Mouse (Mus musculus) MEL (cell line): ENCODE data around the gene Spsb2. TPM values are rescaled to one million over a fixed set of nuclear protein-coding genes. Genes with fewer than 3 reads are reported as not detected.

Source experiments
- DNase-seq: peaks from one replicate; pipeline ENCODE4 v3.0.0; 2011; ENCODE audit warnings: low read depth, low spot score
- H3K27ac ChIP-seq: 2 replicates; pipeline ENCODE4 v1.5.1; 2012; ENCODE audit warnings: low read depth, mild to moderate bottlenecking, control low read depth, low read length, moderate library complexity; ENCODE audit not compliant: control insufficient read depth
- H3K27me3 ChIP-seq, 2 experiments: fragments of 150-350 bp in 1 of 2; sonication (generic) in 1 of 2; 2 replicates each; pipeline ENCODE4 v1.6.1; 2012; ENCODE audit warnings: low read length in 2 of 2, mild to moderate bottlenecking in 2 of 2, improper control_type of control experiment in 1 of 2, moderate library complexity in 1 of 2; ENCODE audit not compliant: insufficient read depth in 2 of 2, control insufficient read depth in 1 of 2
- H3K36me3 ChIP-seq, 2 experiments: 2 replicates each; pipeline ENCODE4 v1.6.1; 2012 to 2014; ENCODE audit warnings: low read length in 2 of 2, improper control_type of control experiment in 1 of 2, inconsistent platforms in 1 of 2, mild to moderate bottlenecking in 1 of 2; ENCODE audit not compliant: insufficient read depth in 2 of 2, control insufficient read depth in 1 of 2
- H3K4me1 ChIP-seq, 2 experiments: fragments of 150-350 bp in 1 of 2; sonication (generic) in 1 of 2; 2 replicates each; pipeline ENCODE4 v1.6.1; 2012; ENCODE audit warnings: low read length in 2 of 2, improper control_type of control experiment in 1 of 2, mild to moderate bottlenecking in 1 of 2; ENCODE audit not compliant: insufficient read depth in 2 of 2, control insufficient read depth in 1 of 2
- H3K4me3 ChIP-seq, 2 experiments: fragments of 150-350 bp in 1 of 2; sonication (generic) in 1 of 2; 2 replicates each; pipeline ENCODE4 v1.5.1; 2012; ENCODE audit warnings: low read depth in 2 of 2, low read length in 2 of 2, mild to moderate bottlenecking in 2 of 2, moderate library complexity in 2 of 2, control low read depth in 1 of 2, improper control_type of control experiment in 1 of 2; ENCODE audit not compliant: control insufficient read depth in 1 of 2, insufficient read depth in 1 of 2
- H3K79me2 ChIP-seq: 2 replicates; pipeline ENCODE4 v1.6.1; 2012; ENCODE audit warnings: mild to moderate bottlenecking, low read length, moderate library complexity; ENCODE audit not compliant: control insufficient read depth, poor library complexity, insufficient read depth
- H3K9ac ChIP-seq: 2 replicates; pipeline ENCODE4 v1.6.1; 2012; ENCODE audit warnings: low read depth, mild to moderate bottlenecking, control low read depth, low read length, moderate library complexity; ENCODE audit not compliant: control insufficient read depth, poor library complexity, severe bottlenecking
- H3K9me3 ChIP-seq: fragments of 150-350 bp; sonication (generic); replicated peaks from 2 replicates; pipeline ENCODE4 v1.6.1; 2012; ENCODE audit warnings: mild to moderate bottlenecking, low read length, improper control_type of control experiment, moderate library complexity; ENCODE audit not compliant: insufficient read depth
- BHLHE40 ChIP-seq: IDR thresholded peaks from 2 replicates; pipeline ENCODE4 v1.6.1; 2012; ENCODE audit warnings: low read depth, mild to moderate bottlenecking, inconsistent platforms, low read length, improper control_type of control experiment, borderline replicate concordance
- CHD1 ChIP-seq: IDR thresholded peaks from 2 replicates; pipeline ENCODE4 v1.6.1; 2012; ENCODE audit warnings: low read depth, mild to moderate bottlenecking, inconsistent platforms, low read length, improper control_type of control experiment
- CTCF ChIP-seq, 3 experiments: IDR thresholded peaks in 2 of 3; conservative IDR thresholded peaks in 1 of 3; 2 replicates each; pipeline ENCODE4 v1.5.1; 2011 to 2012; ENCODE audit warnings: low read length in 3 of 3, low read depth in 2 of 3, mild to moderate bottlenecking in 2 of 3, improper control_type of control experiment in 1 of 3, inconsistent platforms in 1 of 3, mixed read lengths in 1 of 3, moderate library complexity in 1 of 3; ENCODE audit not compliant: control insufficient read depth in 1 of 3, insufficient read depth in 1 of 3, poor library complexity in 1 of 3, severe bottlenecking in 1 of 3
- E2F4 ChIP-seq: IDR thresholded peaks from 2 replicates; pipeline ENCODE4 v1.6.1; 2011; ENCODE audit warnings: low read depth, low read length, improper control_type of control experiment, borderline replicate concordance
- ETS1 ChIP-seq: IDR thresholded peaks from 2 replicates; pipeline ENCODE4 v1.6.1; 2012; ENCODE audit warnings: low read depth, mild to moderate bottlenecking, inconsistent platforms, low read length, improper control_type of control experiment, moderate library complexity
- GABPA ChIP-seq: IDR thresholded peaks from 2 replicates; pipeline ENCODE4 v1.6.1; 2012; ENCODE audit warnings: low read depth, mild to moderate bottlenecking, inconsistent platforms, low read length, improper control_type of control experiment, moderate library complexity
- HCFC1 ChIP-seq: IDR thresholded peaks from 2 replicates; pipeline ENCODE4 v1.6.1; 2012; ENCODE audit warnings: low read depth, mild to moderate bottlenecking, inconsistent platforms, low read length, improper control_type of control experiment, moderate library complexity
- JUND ChIP-seq: IDR thresholded peaks from 2 replicates; pipeline ENCODE4 v1.6.1; 2011; ENCODE audit warnings: low read depth, mild to moderate bottlenecking, improper control_type of control experiment, low read length
- KAT2A ChIP-seq: conservative IDR thresholded peaks from 2 replicates; pipeline ENCODE4 v1.6.1; 2012; ENCODE audit warnings: low read depth, low read length, improper control_type of control experiment, inconsistent platforms
- MAX ChIP-seq: IDR thresholded peaks from 2 replicates; pipeline ENCODE4 v1.6.1; 2011; ENCODE audit warnings: low read length, improper control_type of control experiment
- MEF2A ChIP-seq: IDR thresholded peaks from 2 replicates; pipeline ENCODE4 v1.6.1; 2014; ENCODE audit warnings: low read depth, mild to moderate bottlenecking, inconsistent platforms, low read length, improper control_type of control experiment; ENCODE audit not compliant: poor library complexity, insufficient replicate concordance, severe bottlenecking; ENCODE audit errors: extremely low read depth
- NRF1 ChIP-seq: IDR thresholded peaks from 2 replicates; pipeline ENCODE4 v1.6.1; 2014; ENCODE audit warnings: low read depth, mild to moderate bottlenecking, inconsistent platforms, low read length, improper control_type of control experiment, moderate library complexity; ENCODE audit not compliant: poor library complexity, insufficient read depth, severe bottlenecking
- POLR2AphosphoS2 ChIP-seq: IDR thresholded peaks from 2 replicates; pipeline ENCODE4 v1.6.1; 2011; ENCODE audit warnings: low read length, improper control_type of control experiment
- RAD21 ChIP-seq: IDR thresholded peaks from 2 replicates; pipeline ENCODE4 v1.6.1; 2011; ENCODE audit warnings: mild to moderate bottlenecking, low read depth, low read length, improper control_type of control experiment
- SMC3 ChIP-seq: IDR thresholded peaks from 2 replicates; pipeline ENCODE4 v1.6.1; 2011; ENCODE audit warnings: low read depth, low read length, improper control_type of control experiment
- TAL1 ChIP-seq: IDR thresholded peaks from 2 replicates; pipeline ENCODE4 v1.6.1; 2012; ENCODE audit warnings: mild to moderate bottlenecking, inconsistent platforms, low read length, moderate library complexity, mixed read lengths
- TCF12 ChIP-seq: IDR thresholded peaks from 2 replicates; pipeline ENCODE4 v1.6.1; 2014; ENCODE audit warnings: low read depth, mild to moderate bottlenecking, inconsistent platforms, low read length, improper control_type of control experiment, moderate library complexity
- USF1 ChIP-seq: IDR thresholded peaks from 2 replicates; pipeline ENCODE4 v1.6.1; 2014; ENCODE audit warnings: low read depth, mild to moderate bottlenecking, inconsistent platforms, low read length, improper control_type of control experiment, moderate library complexity
- ZC3H11A ChIP-seq: IDR thresholded peaks from 2 replicates; pipeline ENCODE4 v1.6.1; 2012; ENCODE audit warnings: low read depth, mild to moderate bottlenecking, inconsistent platforms, low read length, improper control_type of control experiment
- polyA plus RNA-seq, 2 experiments: library from polyadenylated mRNA; stranded (reverse) in 1 of 2; unstranded in 1 of 2; fragments of >175 nt in 1 of 2; fragments of >200 nt in 1 of 2; gene quantifications; 2 replicates each; pipeline versions ENCODE4 v1.2.1 to v1.2.4; 2012; ENCODE audit warnings: low replicate concordance in 2 of 2, low read depth in 1 of 2; ENCODE audit not compliant: insufficient read length in 2 of 2, insufficient read depth in 1 of 2, missing spikeins in 1 of 2
- total RNA-seq: library from RNA; depleted of rRNA; stranded (reverse); fragments of 300-350 nt; gene quantifications from 2 replicates; pipeline ENCODE4 v1.2.3, GENCODE M21; 2012; rRNA removed

The Spsb2 gene
- total and polyA plus RNA-seq, 3 experiments = 7.3 to 7.7 TPM; not detected in 1

- Histone ChIP-seq H3K27me3 (peaks cover under 1 to 7% of the 10 kb centered on the region in 2 experiments), H3K79me2 (no peaks in the 10 kb centered on the region), H3K4me1 (peaks cover 0 to 3% of the 10 kb centered on the region in 2 experiments; a peak in 1 of 4 replicates), H3K4me3 (no peak overlapping the region), H3K9ac (no peak overlapping the region), H3K9me3 (no peaks in the 10 kb centered on the region), H3K36me3 (no peaks in the 10 kb centered on the region), H3K27ac (no peak overlapping the region)
- no peak for DNase-seq
- no peak for TF ChIP-seq KAT2A
- TF ChIP-seq HCFC1 = no peak
- TF ChIP-seq POLR2AphosphoS2 = no peak
- no peak for TF ChIP-seq JUND
- TF ChIP-seq TCF12 = no peak
- no peak for TF ChIP-seq MAX
- TF ChIP-seq SMC3 = no peak
- TF ChIP-seq CTCF (IDR thresholded peaks at IDR 0.05 in 2 of 3, conservative IDR thresholded peaks at IDR 0.05 in 1 of 3; ENCODE audit: control insufficient read depth in 1 of 3, insufficient read depth in 1 of 3, low read depth in 2 of 3, low read length in 3 of 3, poor library complexity in 1 of 3, severe bottlenecking in 1 of 3) = no peak
- no peak for TF ChIP-seq E2F4
- no peak for TF ChIP-seq USF1
- TF ChIP-seq GABPA = no peak
These were observed 50.3 kb downstream of the Spsb2 start for GRCm38 (mm10) chr6:124858561-124859318.

GRCm38 (mm10) chr6:124859725-124860124 lies 51.3 kb downstream of the Spsb2 start:
- DNase-seq = peak; percentile 77
- Histone ChIP-seq H3K9me3 (no peaks in the 10 kb centered on the region), H3K4me1 (peaks cover 0 to 3% of the 10 kb centered on the region in 2 experiments; a peak in 2 of 4 replicates), H3K27me3 (peaks cover 4 to 7% of the 10 kb centered on the region in 2 experiments; a peak in 3 of 4 replicates), H3K27ac (no peak overlapping the region), H3K4me3 (no peak overlapping the region), H3K36me3 (no peaks in the 10 kb centered on the region), H3K9ac (no peak overlapping the region), H3K79me2 (no peaks in the 10 kb centered on the region)
- TF ChIP-seq CTCF (IDR thresholded peaks at IDR 0.05 in 2 of 3, conservative IDR thresholded peaks at IDR 0.05 in 1 of 3; ENCODE audit: control insufficient read depth in 1 of 3, insufficient read depth in 1 of 3, low read depth in 2 of 3, low read length in 3 of 3, poor library complexity in 1 of 3, severe bottlenecking in 1 of 3) (peak; percentile 89 to 96 (median 89)), E2F4 (no peak), USF1 (no peak), CHD1 (no peak), ZC3H11A (peak; percentile 83), BHLHE40 (no peak), SMC3 (peak; percentile 90), MEF2A (no peak), RAD21 (peak; percentile 90), MAX (no peak), NRF1 (no peak), TAL1 (no peak), ETS1 (no peak)

Other genes with a start within 250 kb of the Spsb2 start
- not detected in 2 replicates for gene C1rb, start 238.4 kb upstream of the Spsb2 start, total RNA-seq
- gene C1rb, start 238.4 kb upstream of the Spsb2 start, polyA plus RNA-seq = under 1 TPM in 1 of 2 experiments, not detected in 1; 0.03 TPM
- gene C1s2, start 172.6 kb upstream of the Spsb2 start, total RNA-seq = 0.12 and 0.16 TPM in 2 replicates
- under 1 TPM in 1 of 2 experiments, not detected in 1; 0.25 TPM for gene C1s2, start 172.6 kb upstream of the Spsb2 start, polyA plus RNA-seq
- gene Lpcat3, start 145.6 kb upstream of the Spsb2 start, total RNA-seq = 135 and 143 TPM in 2 replicates
- gene Lpcat3, start 145.6 kb upstream of the Spsb2 start, polyA plus RNA-seq = 100 to 1,000 TPM in 1 of 2 experiments, not detected in 1; 337 TPM
- gene Emg1, start 96.5 kb upstream of the Spsb2 start, total RNA-seq = 378 and 391 TPM in 2 replicates
- 100 to 1,000 TPM in 1 of 2 experiments, not detected in 1; 346 TPM for gene Emg1, start 96.5 kb upstream of the Spsb2 start, polyA plus RNA-seq
- gene Phb2, start 96.3 kb upstream of the Spsb2 start, total RNA-seq = 623 and 706 TPM in 2 replicates
- gene Phb2, start 96.3 kb upstream of the Spsb2 start, polyA plus RNA-seq = 100 to 1,000 TPM; 309 to 815 TPM
- 74.1 and 91.9 TPM in 2 replicates for gene Ptpn6, start 69.9 kb upstream of the Spsb2 start, total RNA-seq
- 100 to 1,000 TPM in 1 of 2 experiments, not detected in 1; 184 TPM for gene Ptpn6, start 69.9 kb upstream of the Spsb2 start, polyA plus RNA-seq
- gene Grcc10, start 67.3 kb upstream of the Spsb2 start, total RNA-seq = 41.9 and 57.4 TPM in 2 replicates
- 10 to 100 TPM in 1 of 2 experiments, not detected in 1; 62.9 TPM for gene Grcc10, start 67.3 kb upstream of the Spsb2 start, polyA plus RNA-seq
- gene Gm45234, start 52.6 kb upstream of the Spsb2 start, total RNA-seq = not detected in 2 replicates
- gene Gm45234, start 52.6 kb upstream of the Spsb2 start, polyA plus RNA-seq = under 1 TPM in 1 of 2 experiments, not detected in 1; 0.15 TPM
- gene Atn1, start 52.1 kb upstream of the Spsb2 start, total RNA-seq = 1.6 and 1.7 TPM in 2 replicates
- gene Atn1, start 52.1 kb upstream of the Spsb2 start, polyA plus RNA-seq = 10 to 100 TPM in 1 of 2 experiments, not detected in 1; 43.2 TPM
- gene Eno2, start 39.0 kb upstream of the Spsb2 start, total RNA-seq = 3.2 and 5.5 TPM in 2 replicates
- 10 to 100 TPM in 1 of 2 experiments, not detected in 1; 12.5 TPM for gene Eno2, start 39.0 kb upstream of the Spsb2 start, polyA plus RNA-seq
- gene Lrrc23, start 28.9 kb upstream of the Spsb2 start, total RNA-seq = 0.10 TPM in 1 of 2 replicates, not detected in the other
- gene Lrrc23, start 28.9 kb upstream of the Spsb2 start, polyA plus RNA-seq = under 1 TPM in 1 of 2 experiments, not detected in 1; 0.11 TPM
- 440 and 731 TPM in 2 replicates for gene Tpi1, start 5.6 kb downstream of the Spsb2 start, total RNA-seq
- gene Tpi1, start 5.6 kb downstream of the Spsb2 start, polyA plus RNA-seq = 1,000 to 10,000 TPM in 1 of 2 experiments, 100 to 1,000 TPM in 1; 102 to 1,182 TPM
- 101 and 102 TPM in 2 replicates for gene Usp5, start 20.8 kb downstream of the Spsb2 start, total RNA-seq
- 100 to 1,000 TPM in 1 of 2 experiments, not detected in 1; 129 TPM for gene Usp5, start 20.8 kb downstream of the Spsb2 start, polyA plus RNA-seq
- gene Cdca3, start 20.9 kb downstream of the Spsb2 start, total RNA-seq = 54.5 and 70.0 TPM in 2 replicates
- gene Cdca3, start 20.9 kb downstream of the Spsb2 start, polyA plus RNA-seq = 100 to 1,000 TPM in 1 of 2 experiments, not detected in 1; 185 TPM
- 0.08 TPM in 1 of 2 replicates, not detected in the other for gene Gnb3, start 31.6 kb downstream of the Spsb2 start, total RNA-seq
- gene Gnb3, start 31.6 kb downstream of the Spsb2 start, polyA plus RNA-seq = under 1 TPM in 1 of 2 experiments, not detected in 1; 0.21 TPM
- 0.23 and 0.29 TPM in 2 replicates for gene P3h3, start 49.1 kb downstream of the Spsb2 start, total RNA-seq
- 1 to 10 TPM in 1 of 2 experiments, not detected in 1; 2.1 TPM for gene P3h3, start 49.1 kb downstream of the Spsb2 start, polyA plus RNA-seq
- gene Gpr162, start 55.3 kb downstream of the Spsb2 start, total RNA-seq = 0.08 and 0.20 TPM in 2 replicates
- under 1 TPM in 1 of 2 experiments, not detected in 1; 0.84 TPM for gene Gpr162, start 55.3 kb downstream of the Spsb2 start, polyA plus RNA-seq
- not detected in 2 replicates for gene Cd4, start 79.6 kb downstream of the Spsb2 start, total RNA-seq
- not detected for gene Cd4, start 79.6 kb downstream of the Spsb2 start, polyA plus RNA-seq
- 0.16 and 0.35 TPM in 2 replicates for gene Lag3, start 103.0 kb downstream of the Spsb2 start, total RNA-seq
- gene Lag3, start 103.0 kb downstream of the Spsb2 start, polyA plus RNA-seq = 1 to 10 TPM in 1 of 2 experiments, not detected in 1; 1.3 TPM
- 19.8 and 31.8 TPM in 2 replicates for gene Ptms, start 111.4 kb downstream of the Spsb2 start, total RNA-seq
- 100 to 1,000 TPM in 1 of 2 experiments, not detected in 1; 177 TPM for gene Ptms, start 111.4 kb downstream of the Spsb2 start, polyA plus RNA-seq
- gene Mlf2, start 122.7 kb downstream of the Spsb2 start, total RNA-seq = 133 and 154 TPM in 2 replicates
- 100 to 1,000 TPM in 1 of 2 experiments, not detected in 1; 340 TPM for gene Mlf2, start 122.7 kb downstream of the Spsb2 start, polyA plus RNA-seq
- 75.1 and 85.0 TPM in 2 replicates for gene Cops7a, start 156.9 kb downstream of the Spsb2 start, total RNA-seq
- gene Cops7a, start 156.9 kb downstream of the Spsb2 start, polyA plus RNA-seq = 100 to 1,000 TPM in 1 of 2 experiments, not detected in 1; 150 TPM
- 0.19 and 0.33 TPM in 2 replicates for gene Pianp, start 188.0 kb downstream of the Spsb2 start, total RNA-seq
- gene Pianp, start 188.0 kb downstream of the Spsb2 start, polyA plus RNA-seq = 1 to 10 TPM in 1 of 2 experiments, not detected in 1; 5.5 TPM
- 19.2 and 19.5 TPM in 2 replicates for gene Zfp384, start 200.5 kb downstream of the Spsb2 start, total RNA-seq
- gene Zfp384, start 200.5 kb downstream of the Spsb2 start, polyA plus RNA-seq = 10 to 100 TPM in 1 of 2 experiments, not detected in 1; 57.4 TPM
- 26.3 and 29.5 TPM in 2 replicates for gene Ing4, start 231.1 kb downstream of the Spsb2 start, total RNA-seq
- 10 to 100 TPM in 1 of 2 experiments, not detected in 1; 34.9 TPM for gene Ing4, start 231.1 kb downstream of the Spsb2 start, polyA plus RNA-seq
- 1.2 and 3.3 TPM in 2 replicates for gene Acrbp, start 241.0 kb downstream of the Spsb2 start, total RNA-seq
- gene Acrbp, start 241.0 kb downstream of the Spsb2 start, polyA plus RNA-seq = 1 to 10 TPM in 1 of 2 experiments, not detected in 1; 5.3 TPM